Mouse (Mus musculus): ENCODE measurements around the gene Tapt1.
"Not testable (repeated sequence)": the region's sequence is repeated elsewhere in the genome, so short reads cannot be mapped to it uniquely, and the experiment has no call there.

Tapt1 gene

GRCm38 (mm10) chr5:44127487-44127886 lies 98.9 kb downstream of the Tapt1 start:
- no peak for DNase-seq (ENCODE audit: extremely low spot score)

GRCm38 (mm10) chr5:44126574-44126973 lies 99.9 kb downstream of the Tapt1 start:
- not testable (repeated sequence) for DNase-seq (ENCODE audit: extremely low spot score)

Measured in embryo, embryonic 9.5 days (tissue).